Mouse (Mus musculus): ENCODE results near the gene Foxi1.

GRCm38 (mm10) chr11:34184266-34184665 lies 23.6 kb downstream of the Foxi1 start:
- TF ChIP-seq CTCF (IDR thresholded peaks at IDR 0.05; ENCODE audit: borderline replicate concordance, control insufficient read depth, extremely low read depth, insufficient read depth, low read length, poor library complexity) (no peak), POLR2A (IDR thresholded peaks at IDR 0.05; ENCODE audit: control insufficient read depth, extremely low read depth, insufficient read depth, low read length, poor library complexity) (no peak)
